Mouse (Mus musculus): Measurements from ENCODE around the gene Stip1.

Stip1 gene

GRCm38 (mm10) chr19:7006892-7007593 is 32.7 kb downstream of the Stip1 start:
- CTCF ChIA-PET = no interaction called here
- POLR2A ChIA-PET = interaction anchor here in 2 of 4 experiments (0.6 to 1.1 kb wide), 4 partner anchors 9 to 74 kb away, joined by 3 to 4 read pairs (median 3); partner anchors contain the start of genes Nudt22 (in 1 of the 2) and Trpt1 (in 1 of the 2)

- ChIA-PET POLR2A (interaction anchor here (0.6 to 7.7 kb wide), 22 partner anchors 10 to 387 kb away, joined by 3 to 99 read pairs (median 4); partner anchors contain the start of genes Fkbp2 (in 2 of the 4), Plcb3 (in 2 of the 4), Bad (in 1 of the 4) and Esrra (in 1 of the 4)), CTCF (interaction anchor here in 3 of 4 experiments (0.5 to 1.3 kb wide), 6 partner anchors 20 to 1146 kb away, joined by 3 to 11 read pairs (median 3); no protein-coding TSS in a partner anchor)
Observed at GRCm38 (mm10) chr19:6999360-7000063, 40.3 kb downstream of the Stip1 start.

DNA sequence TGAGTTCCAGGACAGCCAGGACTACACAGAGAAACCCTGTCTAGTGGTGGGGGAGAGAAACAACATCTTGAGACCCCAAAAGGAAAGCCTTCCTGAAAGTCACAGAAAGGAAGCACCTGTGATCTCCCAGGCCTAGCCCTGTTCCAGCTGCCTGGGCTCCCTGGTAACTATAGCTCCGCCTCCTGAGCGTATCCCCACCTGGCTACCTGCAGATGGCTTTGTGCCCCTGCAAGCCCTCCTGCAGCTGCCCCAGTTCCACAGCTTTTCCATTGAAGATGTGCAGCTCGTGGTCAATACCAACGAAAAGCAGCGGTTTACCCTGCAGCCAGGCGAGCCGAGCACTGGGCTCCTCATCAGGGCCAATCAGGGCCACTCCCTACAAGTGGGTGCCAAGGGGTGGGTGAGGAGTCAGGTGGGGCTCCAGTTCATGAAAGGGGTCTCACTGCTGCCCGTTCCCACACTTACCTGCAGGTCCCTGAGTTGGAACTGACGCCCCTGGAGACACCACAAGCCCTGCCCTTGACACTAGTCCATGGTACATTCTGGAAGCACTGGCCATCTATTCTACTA is 42.0 kb downstream of the Stip1 start:
- ChIA-PET CTCF (no interaction called here), POLR2A (interaction anchor here in 2 of 4 experiments (0.7 to 7.7 kb wide), 15 partner anchors 10 to 136 kb away, joined by 3 to 99 read pairs (median 4); partner anchors contain the start of genes Fkbp2 (in 2 of the 2), Plcb3 (in 2 of the 2), Stip1 (in 2 of the 2) and Bad (in 1 of the 2))

- ChIA-PET CTCF (interaction anchor here (0.6 to 2.4 kb wide), 22 partner anchors 9 to 610 kb away, joined by 3 to 46 read pairs (median 4); partner anchors contain the start of genes Bad (in 1 of the 4), Fkbp2 (in 1 of the 4), Gpr137 (in 1 of the 4) and Plcb3 (in 1 of the 4)), POLR2A (interaction anchor here (0.5 to 7.7 kb wide), 68 partner anchors 9 to 1722 kb away, joined by 3 to 99 read pairs (median 4); partner anchors contain the start of genes Fkbp2 (in 3 of the 4), Plcb3 (in 3 of the 4), Vegfb (in 3 of the 4) and Stip1 (in 2 of the 4))
Observed at GRCm38 (mm10) chr19:6996006-6996405, 43.8 kb downstream of the Stip1 start, which contains the start of the genes Nudt22 and Trpt1. Nudt22 (minus strand) TSS chr19:6996117. Trpt1 (plus strand) TSS chr19:6996131.

DNA sequence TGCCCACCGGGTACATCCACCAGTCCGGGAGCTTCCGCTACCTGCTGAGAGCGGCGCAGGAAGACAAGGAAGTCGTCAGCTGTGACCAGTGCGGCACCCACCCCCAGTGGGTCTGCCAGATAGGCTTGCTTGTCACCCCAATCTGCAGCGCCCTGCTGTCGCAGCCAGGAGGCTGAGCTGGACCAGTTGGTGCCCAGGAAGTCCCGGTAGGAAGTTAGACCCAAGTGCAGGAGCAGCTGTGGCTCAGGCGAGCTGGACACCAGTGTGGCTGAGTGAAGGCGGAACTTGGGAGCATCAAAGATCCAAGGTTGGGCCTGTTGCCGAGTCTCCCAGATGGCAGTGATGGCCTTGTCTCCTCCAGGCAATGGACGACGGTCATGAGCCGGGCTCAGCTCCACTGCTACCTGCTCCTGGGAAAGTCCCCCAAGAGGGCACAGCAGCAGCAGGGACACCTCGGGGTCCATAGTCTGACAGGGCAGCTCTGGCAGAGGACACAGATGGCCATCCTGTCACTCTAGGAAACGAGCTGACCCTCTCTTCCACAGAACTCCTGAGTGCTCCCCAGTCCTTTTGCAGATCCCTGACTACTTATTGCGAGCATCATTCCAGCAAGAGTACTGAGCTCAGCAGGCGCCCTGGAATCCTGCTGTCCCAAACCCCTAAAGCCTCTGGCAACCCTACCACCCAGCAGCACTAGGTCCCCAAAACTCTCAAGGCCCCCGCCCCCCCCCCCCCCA is 44.3 kb downstream of the Stip1 start:
- POLR2A ChIA-PET = interaction anchor here (0.5 to 7.7 kb wide), 70 partner anchors 8 to 1723 kb away, joined by 3 to 99 read pairs (median 4); partner anchors contain the start of genes Fkbp2 (in 3 of the 4), Plcb3 (in 3 of the 4), Vegfb (in 3 of the 4) and Stip1 (in 2 of the 4)
- CTCF ChIA-PET = interaction anchor here (0.5 to 2.4 kb wide), 25 partner anchors 8 to 609 kb away, joined by 3 to 46 read pairs (median 4); partner anchors contain the start of genes Bad (in 1 of the 4), Fkbp2 (in 1 of the 4), Gpr137 (in 1 of the 4) and Plcb3 (in 1 of the 4)

DNA sequence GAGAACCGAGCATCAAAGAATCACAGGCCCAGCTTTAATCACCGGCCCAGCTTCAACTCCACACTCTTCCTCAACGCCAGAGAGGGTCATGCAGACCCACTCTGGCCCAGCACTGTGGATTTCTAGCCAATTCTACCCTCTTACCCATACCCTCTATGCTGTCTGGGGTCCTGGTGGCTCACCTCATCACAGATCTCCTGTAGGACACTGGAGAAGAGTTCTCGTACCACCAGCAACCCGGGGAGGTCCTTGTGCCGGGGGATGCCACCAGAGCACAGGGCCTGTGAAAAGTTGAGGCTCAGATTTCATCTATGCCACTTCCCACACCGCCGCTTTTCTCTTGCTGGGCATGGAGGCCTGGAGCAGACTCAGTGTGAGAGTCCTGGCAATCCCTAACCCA is 45.3 kb downstream of the Stip1 start:
- CTCF ChIA-PET = interaction anchor here in 1 of 4 experiments (2.4 kb wide), 1 partner anchor 15 kb away, joined by 46 read pairs; the partner anchor contains the start of gene Fkbp2
- POLR2A ChIA-PET = interaction anchor here in 2 of 4 experiments (0.5 to 7.7 kb wide), 10 partner anchors 9 to 146 kb away, joined by 3 to 99 read pairs (median 8); partner anchors contain the start of genes Fkbp2 (in 2 of the 2), Plcb3 (in 1 of the 2) and Ppp1r14b (in 1 of the 2)

- CTCF ChIA-PET = interaction anchor here in 1 of 4 experiments (2.2 kb wide), 1 partner anchor 24 kb away, joined by 6 read pairs; no protein-coding TSS in a partner anchor
- POLR2A ChIA-PET = interaction anchor here in 2 of 4 experiments (1.4 to 7.7 kb wide), 5 partner anchors 9 to 15 kb away, joined by 4 to 99 read pairs (median 14); partner anchors contain the start of genes Fkbp2 (in 2 of the 2) and Plcb3 (in 1 of the 2)
Observed at GRCm38 (mm10) chr19:6994002-6994401, 45.8 kb downstream of the Stip1 start.

GRCm38 (mm10) chr19:6993011-6993770 is 46.6 kb downstream of the Stip1 start:
- ChIA-PET CTCF (interaction anchor here (0.6 to 2.2 kb wide), 7 partner anchors 14 to 23 kb away, joined by 3 to 37 read pairs (median 6); partner anchors contain the start of gene Fkbp2 (in 1 of the 4)), POLR2A (interaction anchor here in 3 of 4 experiments (0.9 to 2.9 kb wide), 22 partner anchors 9 to 1730 kb away, joined by 3 to 35 read pairs (median 4); partner anchors contain the start of genes Fkbp2 (in 2 of the 3), Plcb3 (in 2 of the 3), Stip1 (in 2 of the 3) and Bad (in 1 of the 3))

DNA sequence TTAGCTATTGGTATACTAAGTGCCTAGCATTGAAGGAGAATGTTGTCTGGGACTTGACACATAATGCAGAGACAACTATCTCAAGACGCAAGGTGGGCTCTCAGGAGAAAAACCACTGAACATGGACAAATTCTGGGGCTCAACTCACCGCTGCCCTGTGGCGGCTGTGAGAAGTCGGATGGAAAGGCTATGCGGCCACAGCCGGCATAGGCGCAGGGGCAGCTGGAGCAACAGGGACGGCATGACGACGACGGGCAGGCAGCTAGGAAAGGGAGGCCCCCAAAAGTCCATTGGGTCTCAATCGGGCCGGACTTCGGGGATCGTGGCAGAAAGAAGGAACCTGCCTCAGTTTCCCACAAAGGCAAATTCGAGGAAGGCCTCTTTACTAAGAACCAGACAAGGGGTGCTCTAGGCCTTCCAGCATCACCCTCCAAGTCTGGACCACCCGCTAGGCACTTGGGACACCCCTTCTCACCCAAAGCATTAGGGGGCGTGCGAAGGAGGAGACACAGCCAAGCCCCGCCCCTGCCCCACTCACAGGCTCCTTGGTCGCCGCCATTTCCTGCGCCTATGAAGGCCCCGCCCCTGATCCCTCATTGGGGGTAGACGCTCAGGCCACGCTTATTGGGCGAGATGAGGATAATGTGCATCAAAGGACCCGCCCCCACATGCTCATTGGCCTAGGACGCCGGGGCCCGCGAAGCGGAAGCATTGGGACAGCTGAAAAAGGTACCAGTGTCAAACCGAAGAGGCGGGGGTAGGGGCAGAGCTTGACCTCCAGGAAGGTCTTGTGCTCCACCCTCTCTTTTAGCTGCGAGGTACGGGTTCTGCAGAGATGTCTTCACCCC is 47.5 kb downstream of the Stip1 start, which contains the start of gene Dnajc4:
Gene Dnajc4 (minus strand): TSS at position 562 of the 848 bp plus-strand sequence.
- POLR2A ChIA-PET = interaction anchor here (0.5 to 2.3 kb wide), 32 partner anchors 8 to 1731 kb away, joined by 3 to 35 read pairs (median 4); partner anchors contain the start of genes Fkbp2 (in 2 of the 4), Plcb3 (in 2 of the 4), Stip1 (in 2 of the 4) and Bad (in 1 of the 4)
- CTCF ChIA-PET = interaction anchor here (0.5 to 2.2 kb wide), 7 partner anchors 13 to 564 kb away, joined by 3 to 37 read pairs (median 3); partner anchors contain the start of gene Fkbp2 (in 1 of the 4)

DNA sequence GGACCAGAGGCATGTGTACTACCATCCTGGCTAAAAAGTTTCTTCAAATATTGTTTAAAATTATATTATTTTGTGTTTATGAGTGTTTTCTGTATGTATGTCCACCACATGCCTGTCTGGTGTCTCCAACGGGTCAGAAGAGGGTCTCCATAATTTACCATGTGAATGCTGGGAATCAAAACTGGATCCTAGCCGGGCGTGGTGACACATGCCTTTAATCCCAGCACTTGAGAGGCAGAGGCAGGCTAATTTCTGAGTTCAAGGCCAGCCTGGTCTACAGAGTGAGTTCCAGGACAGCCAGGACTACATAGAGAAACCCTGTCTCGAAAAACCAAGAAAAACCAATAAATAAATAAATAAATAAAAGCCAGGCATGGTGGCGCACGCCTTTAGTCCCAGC is 48.6 kb downstream of the Stip1 start:
- CTCF ChIA-PET = interaction anchor here in 2 of 4 experiments (0.6 to 2.1 kb wide), 3 partner anchors 12 to 136 kb away, joined by 7 to 37 read pairs (median 8); partner anchors contain the start of gene Fkbp2 (in 1 of the 2)

GRCm38 (mm10) chr19:6990712-6991111 is 49.1 kb downstream of the Stip1 start:
- ChIA-PET CTCF (interaction anchor here in 1 of 4 experiments (0.6 kb wide), 1 partner anchor 135 kb away, joined by 8 read pairs; no protein-coding TSS in a partner anchor), POLR2A (interaction anchor here in 2 of 4 experiments (1.3 to 1.5 kb wide), 3 partner anchors 15 to 20 kb away, joined by 3 to 5 read pairs (median 4); partner anchors contain the start of gene Plcb3 (in 1 of the 2))

More for the DNA sequence above, 48.6 kb downstream of the Stip1 start:
- POLR2A ChIA-PET = interaction anchor here in 2 of 4 experiments (0.9 to 2.1 kb wide), 8 partner anchors 8 to 49 kb away, joined by 3 to 35 read pairs (median 6); partner anchors contain the start of genes Plcb3 (in 2 of the 2), Stip1 (in 2 of the 2) and Fkbp2 (in 1 of the 2)

- ChIA-PET POLR2A (interaction anchor here in 3 of 4 experiments (0.6 to 1.3 kb wide), 12 partner anchors 8 to 381 kb away, joined by 3 to 6 read pairs (median 4); partner anchors contain the start of genes Fkbp2 (in 1 of the 3) and Plcb3 (in 1 of the 3)), CTCF (interaction anchor here in 3 of 4 experiments (1.1 to 1.5 kb wide), 3 partner anchors 9 to 31 kb away, joined by 3 to 6 read pairs (median 5); partner anchors contain the start of gene Fkbp2 (in 1 of the 3))
Observed at GRCm38 (mm10) chr19:6989251-6989650, 50.5 kb downstream of the Stip1 start.

DNA sequence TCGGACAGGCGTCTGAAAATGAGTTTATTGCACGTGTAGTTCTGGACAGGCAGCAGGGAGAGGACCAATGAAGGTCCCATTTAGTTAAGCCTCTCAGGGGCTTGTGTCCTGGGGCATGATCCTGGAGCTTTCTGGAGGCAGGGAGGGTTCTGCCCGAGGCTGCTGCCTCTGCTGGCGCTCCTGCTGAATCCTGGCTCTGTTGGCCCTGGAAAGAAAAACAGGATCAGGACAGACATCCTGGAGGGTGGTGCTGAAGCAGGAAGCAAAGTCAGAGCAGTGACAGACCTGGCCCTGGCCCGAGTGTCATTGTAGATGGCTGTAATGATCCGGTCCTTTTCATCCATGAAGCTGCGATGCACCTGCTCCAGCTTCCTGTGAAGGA is 51.9 kb downstream of the Stip1 start:
- ChIA-PET CTCF (interaction anchor here in 3 of 4 experiments (1.2 to 1.9 kb wide), 5 partner anchors 8 to 32 kb away, joined by 3 to 6 read pairs (median 5); partner anchors contain the start of genes Nudt22 (in 1 of the 3) and Trpt1 (in 1 of the 3)), POLR2A (interaction anchor here in 3 of 4 experiments (0.6 to 5.2 kb wide), 23 partner anchors 8 to 584 kb away, joined by 3 to 34 read pairs (median 4); partner anchors contain the start of genes Nudt22 (in 3 of the 3), Trpt1 (in 3 of the 3), Stip1 (in 2 of the 3) and Plcb3 (in 1 of the 3))
